Mouse (Mus musculus) CH12.LX (cell line): ENCODE results near the gene Stxbp1. TPM values are rescaled to one million over a fixed set of nuclear protein-coding genes. Genes with fewer than 3 reads are reported as not detected.
A peak's percentile ranks its signal among the peaks of the same experiment; 100 is the strongest.

Source experiments
- DNase-seq: peaks from one replicate; pipeline ENCODE4 v3.0.0-alpha.2; 2013; ENCODE audit errors: extremely low read depth
- H3K27ac ChIP-seq: 2 replicates; pipeline ENCODE4 v1.5.1; 2012; ENCODE audit warnings: low read depth, mild to moderate bottlenecking, control low read depth, moderate library complexity; ENCODE audit not compliant: insufficient read depth
- H3K27me3 ChIP-seq: replicated peaks from 2 replicates; pipeline ENCODE3; 2012; ENCODE audit warnings: inconsistent platforms
- H3K36me3 ChIP-seq, 2 experiments: replicated peaks in 1 of 2; 2 replicates each; pipeline versions ENCODE3 to v1.6.1; 2012; ENCODE audit warnings: inconsistent platforms in 1 of 2, low read length in 1 of 2, mild to moderate bottlenecking in 1 of 2, mixed read lengths in 1 of 2, moderate library complexity in 1 of 2; ENCODE audit not compliant: control insufficient read depth in 1 of 2, insufficient read depth in 1 of 2
- H3K4me1 ChIP-seq, 2 experiments: 2 replicates each; pipeline ENCODE4 v1.6.1; 2012; ENCODE audit warnings: inconsistent platforms in 1 of 2, moderate library complexity in 1 of 2; ENCODE audit not compliant: insufficient read depth in 2 of 2, control insufficient read depth in 1 of 2
- H3K4me2 ChIP-seq: 2 replicates; pipeline ENCODE4 v1.6.1; 2012; ENCODE audit warnings: low read depth, mild to moderate bottlenecking, control low read depth; ENCODE audit not compliant: poor library complexity, insufficient read depth, severe bottlenecking
- H3K4me3 ChIP-seq, 3 experiments: fragments of 150-350 bp in 1 of 3; sonication (generic) in 1 of 3; replicated peaks in 1 of 3; 2 replicates each; pipeline versions ENCODE3 to v1.5.1; 2011 to 2012; ENCODE audit warnings: low read depth in 2 of 3, low read length in 2 of 3, mild to moderate bottlenecking in 2 of 3, moderate library complexity in 2 of 3, control low read depth in 1 of 3, improper control_type of control experiment in 1 of 3, inconsistent platforms in 1 of 3, mixed read lengths in 1 of 3; ENCODE audit not compliant: poor library complexity in 1 of 3
- H3K79me2 ChIP-seq: replicated peaks from 2 replicates; pipeline ENCODE4 v1.6.1; 2012; ENCODE audit warnings: mild to moderate bottlenecking, moderate library complexity; ENCODE audit not compliant: control insufficient read depth, poor library complexity, insufficient read depth, severe bottlenecking; ENCODE audit errors: extremely low read depth
- H3K9ac ChIP-seq: 2 replicates; pipeline ENCODE4 v1.6.1; 2012; ENCODE audit warnings: low read depth, mild to moderate bottlenecking, control low read depth, moderate library complexity; ENCODE audit not compliant: insufficient read depth
- H3K9me3 ChIP-seq: replicated peaks from 2 replicates; pipeline ENCODE3; 2012; ENCODE audit warnings: low read length, inconsistent platforms, mixed read lengths
- CHD1 ChIP-seq: IDR thresholded peaks from 2 replicates; pipeline ENCODE4 v1.6.1; 2012; ENCODE audit warnings: low read depth, low read length, improper control_type of control experiment, inconsistent platforms
- CHD2 ChIP-seq: IDR thresholded peaks from 2 replicates; pipeline ENCODE4 v1.6.1; 2011; ENCODE audit warnings: low read length, improper control_type of control experiment
- CTCF ChIP-seq, 2 experiments: IDR thresholded peaks in 1 of 2; conservative IDR thresholded peaks in 1 of 2; 2 replicates each; pipeline ENCODE4 v1.5.1; 2011 to 2012; ENCODE audit warnings: low read depth in 2 of 2, low read length in 2 of 2, improper control_type of control experiment in 1 of 2, inconsistent platforms in 1 of 2, mild to moderate bottlenecking in 1 of 2, moderate library complexity in 1 of 2
- ETS1 ChIP-seq: conservative IDR thresholded peaks from 2 replicates; pipeline ENCODE4 v1.6.1; 2012; ENCODE audit warnings: low read depth, mild to moderate bottlenecking, inconsistent platforms, low read length, improper control_type of control experiment, moderate library complexity
- GABPA ChIP-seq: IDR thresholded peaks from 2 replicates; pipeline ENCODE4 v1.6.1; 2012; ENCODE audit warnings: low read depth, low read length, improper control_type of control experiment, inconsistent platforms; ENCODE audit not compliant: insufficient replicate concordance
- HCFC1 ChIP-seq: IDR thresholded peaks from 2 replicates; pipeline ENCODE4 v1.6.1; 2012; ENCODE audit warnings: low read depth, mild to moderate bottlenecking, inconsistent platforms, low read length, improper control_type of control experiment
- JUN ChIP-seq: IDR thresholded peaks from 2 replicates; pipeline ENCODE4 v1.6.1; 2011; ENCODE audit warnings: low read depth, mild to moderate bottlenecking, low read length, improper control_type of control experiment, moderate library complexity; ENCODE audit not compliant: insufficient read depth
- JUND ChIP-seq: conservative IDR thresholded peaks from 2 replicates; pipeline ENCODE4 v1.6.1; 2011; ENCODE audit warnings: low read depth, low read length, improper control_type of control experiment
- KAT2A ChIP-seq: IDR thresholded peaks from 2 replicates; pipeline ENCODE4 v1.6.1; 2012; ENCODE audit warnings: low read length, improper control_type of control experiment, inconsistent platforms; ENCODE audit not compliant: insufficient replicate concordance
- MAX ChIP-seq: IDR thresholded peaks from 2 replicates; pipeline ENCODE4 v1.6.1; 2011; ENCODE audit warnings: low read length, improper control_type of control experiment
- MAZ ChIP-seq: IDR thresholded peaks from 2 replicates; pipeline ENCODE4 v1.6.1; 2012; ENCODE audit warnings: low read depth, mild to moderate bottlenecking, inconsistent platforms, low read length, improper control_type of control experiment, moderate library complexity
- MYC ChIP-seq: IDR thresholded peaks from 2 replicates; pipeline ENCODE4 v1.6.1; 2011; ENCODE audit warnings: low read depth, mild to moderate bottlenecking, improper control_type of control experiment, low read length
- NELFE ChIP-seq: IDR thresholded peaks from 2 replicates; pipeline ENCODE4 v1.6.1; 2011; ENCODE audit warnings: low read depth, low read length, improper control_type of control experiment
- NRF1 ChIP-seq: IDR thresholded peaks from 2 replicates; pipeline ENCODE4 v1.6.1; 2014; ENCODE audit warnings: low read depth, mild to moderate bottlenecking, inconsistent platforms, low read length, improper control_type of control experiment, moderate library complexity
- PAX5 ChIP-seq: IDR thresholded peaks from 2 replicates; pipeline ENCODE4 v1.6.1; 2012; ENCODE audit warnings: low read length, inconsistent platforms, mixed read lengths
- POLR2A ChIP-seq: IDR thresholded peaks from 2 replicates; pipeline ENCODE4 v1.6.1; 2011; ENCODE audit warnings: low read depth, mild to moderate bottlenecking, improper control_type of control experiment, low read length
- SIN3A ChIP-seq: IDR thresholded peaks from 2 replicates; pipeline ENCODE4 v1.6.1; 2012; ENCODE audit warnings: low read length, improper control_type of control experiment, inconsistent platforms
- TCF12 ChIP-seq: IDR thresholded peaks from 2 replicates; pipeline ENCODE4 v1.6.1; 2014; ENCODE audit warnings: low read depth, mild to moderate bottlenecking, inconsistent platforms, low read length, improper control_type of control experiment
- ZKSCAN1 ChIP-seq: IDR thresholded peaks from 2 replicates; pipeline ENCODE4 v1.6.1; 2012; ENCODE audit warnings: low read depth, inconsistent platforms, low read length, improper control_type of control experiment, borderline replicate concordance
- ZMIZ1 ChIP-seq: IDR thresholded peaks from 2 replicates; pipeline ENCODE4 v1.6.1; 2012; ENCODE audit warnings: low read depth, mild to moderate bottlenecking, inconsistent platforms, low read length, improper control_type of control experiment
- ZNF384 ChIP-seq: IDR thresholded peaks from 2 replicates; pipeline ENCODE4 v1.6.1; 2012; ENCODE audit warnings: low read depth, low read length, improper control_type of control experiment, inconsistent platforms
- dilution Hi-C: fragments of 300-500 bp; cut with MboI; formaldehyde crosslinking; loops from 2 replicates; pipeline ENCODE4 v1.14.3; 2020; ENCODE audit warnings: low sequenced_read_pairs; ENCODE audit not compliant: extremely low pct_unique_long_range_greater_than_20kb, extremely low pct_ligation_motif_present
- in situ Hi-C: fragments of 300-500 bp; cut with MboI; formaldehyde crosslinking; loops from 3 replicates; pipeline ENCODE4 v1.14.3; 2019; ENCODE audit warnings: low sequenced_read_pairs, low pct_ligation_motif_present, low pct_unique_long_range_greater_than_20kb, mixed read lengths
- polyA plus RNA-seq: library from polyadenylated mRNA; unstranded; fragments of >175 nt; gene quantifications from 2 replicates; pipeline ENCODE4 v1.2.1, GENCODE M21; 2012; ENCODE audit warnings: low read depth; ENCODE audit not compliant: insufficient read length
- total RNA-seq, 2 experiments: library from RNA; depleted of rRNA; stranded (reverse); fragments of 300-350 nt in 1 of 2; fragments of >200 nt in 1 of 2; gene quantifications; 2 replicates each; pipeline ENCODE4 v1.2.3; 2012 to 2014

The Stxbp1 gene
- total and polyA plus RNA-seq, 3 experiments = 1.5 to 8.3 (median 2.5) TPM

DNA sequence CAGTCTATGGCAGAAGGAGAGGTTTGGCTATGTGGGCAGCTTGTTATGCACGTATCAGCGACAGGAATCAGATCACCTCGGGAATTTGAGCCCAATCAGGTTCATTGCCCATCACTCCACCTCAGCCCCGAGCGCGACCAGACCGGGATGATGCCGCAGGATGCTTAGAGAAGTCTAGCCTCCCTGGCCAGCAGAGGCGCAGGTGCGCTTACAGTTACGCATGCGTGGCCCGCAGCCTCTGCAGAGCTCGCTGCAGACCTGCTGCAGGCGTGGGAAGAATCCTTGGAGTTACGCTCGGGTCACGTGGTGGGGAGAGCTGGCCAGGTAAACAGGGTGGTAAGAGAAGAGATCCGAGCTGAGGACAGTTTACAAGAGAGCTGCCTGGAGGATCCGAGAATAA, 5.1 kb upstream of the Stxbp1 start:
- Histone ChIP-seq H3K36me3 (no peaks in the 10 kb centered on the region), H3K27me3 (no peaks in the 10 kb centered on the region), H3K4me1 (peaks cover 3 to 10% of the 10 kb centered on the region in 2 experiments; a peak in 2 of 4 replicates), H3K79me2 (no peaks in the 10 kb centered on the region), H3K4me2 (no peak overlapping the region), H3K27ac (no peak overlapping the region), H3K9me3 (no peaks in the 10 kb centered on the region), H3K4me3 (no peak overlapping the region), H3K9ac (no peak overlapping the region)
- DNase-seq = no peak
- in situ Hi-C loops = loop anchor here (5.0 kb wide), 1 partner anchor 75 kb away; the partner anchor contains the start of genes Ptrh1 and Ttc16
- dilution Hi-C loops = no loop called here
- no peak for TF ChIP-seq ZKSCAN1
- no peak for TF ChIP-seq ZNF384
- TF ChIP-seq TCF12 = no peak
- TF ChIP-seq JUND = no peak
- TF ChIP-seq CHD1 = no peak
- no peak for TF ChIP-seq PAX5
- no peak for TF ChIP-seq GABPA
- TF ChIP-seq HCFC1 = no peak
- TF ChIP-seq SIN3A = no peak
- TF ChIP-seq KAT2A = no peak
- TF ChIP-seq ETS1 = no peak
- no peak for TF ChIP-seq CTCF (conservative IDR thresholded peaks at IDR 0.05 in 1 of 2, IDR thresholded peaks at IDR 0.05 in 1 of 2; ENCODE audit: low read depth in 2 of 2, low read length in 2 of 2)
- no peak for TF ChIP-seq MYC
- no peak for TF ChIP-seq NRF1

DNA sequence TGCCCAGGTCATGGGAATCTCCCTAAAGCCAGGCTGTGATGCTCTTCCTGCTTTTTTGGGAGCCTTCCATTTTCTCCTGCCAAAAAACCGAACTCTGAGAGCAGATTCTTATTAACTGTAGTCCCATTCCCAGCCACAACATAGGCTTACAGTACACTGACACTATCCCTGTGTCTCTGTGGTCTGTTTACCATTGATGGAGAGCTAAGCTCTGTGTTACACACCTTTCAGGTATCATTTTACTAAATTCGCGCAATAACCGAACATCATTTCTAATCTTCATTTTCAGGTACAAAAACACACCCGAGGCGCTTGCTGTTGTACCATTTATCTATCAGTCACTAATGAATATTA, 400 bp upstream of the Stxbp1 start:
- DNase-seq = no peak
- H3K9me3 ChIP-seq = no peaks in the 10 kb centered on the region
- TF ChIP-seq JUND (no peak), CHD2 (no peak), JUN (no peak), NELFE (no peak), NRF1 (no peak), MAX (no peak), TCF12 (no peak), MAZ (no peak), POLR2A (no peak), ZMIZ1 (no peak)
- peak overlapping the region; percentile 83 for H3K4me2 ChIP-seq
- dilution Hi-C loops (no loop called here), in situ Hi-C loops (no loop called here)
- H3K9ac ChIP-seq = no peak overlapping the region; the same call in 1 of the 2 replicates
- peaks cover 3% of the 10 kb centered on the region for H3K27me3 ChIP-seq
- peaks cover 3 to 20% of the 10 kb centered on the region in 2 experiments; a peak in 2 of 4 replicates for H3K4me1 ChIP-seq
- no peaks in the 10 kb centered on the region for H3K36me3 ChIP-seq
- no peaks in the 10 kb centered on the region for H3K79me2 ChIP-seq
- no peak overlapping the region for H3K27ac ChIP-seq
- peak overlapping the region in 2 of 3 experiments; percentile 9 to 70 for H3K4me3 ChIP-seq
